Mouse (Mus musculus): ENCODE measurements around the gene Stat2. TPM values are rescaled to one million over a fixed set of nuclear protein-coding genes. Genes with fewer than 3 reads are reported as not detected.

Stat2 gene
- total and polyA plus RNA-seq, 2 experiments: 17.6 to 46.6 TPM

- Histone ChIP-seq H3K36me3 (ENCODE audit: control insufficient read depth, insufficient read depth, low read length) (no peaks in the 10 kb centered on the region), H3K4me1 (ENCODE audit: control insufficient read depth, insufficient read depth, low read length) (peaks cover 35% of the 10 kb centered on the region), H3K9ac (ENCODE audit: low read depth, low read length) (peak overlapping the region; percentile 39), H3K79me2 (ENCODE audit: control insufficient read depth, insufficient read depth, low read length) (peaks cover 23% of the 10 kb centered on the region; the same call in 1 of the 2 replicates), H3K27me3 (ENCODE audit: control insufficient read depth, insufficient read depth, low read length) (no peaks in the 10 kb centered on the region), H3K4me3 (ENCODE audit: insufficient read depth, low read depth, low read length) (peak overlapping the region; percentile 98), H3K27ac (replicated peaks; ENCODE audit: insufficient read depth, low read depth, low read length) (peak overlapping the region; percentile 98)
- peak; percentile 63 for DNase-seq (ENCODE audit: extremely low read depth, low read depth, low spot score)
- TF ChIP-seq CTCF (IDR thresholded peaks at IDR 0.05; ENCODE audit: low read depth, low read length) (no peak), POLR2A (IDR thresholded peaks at IDR 0.05; ENCODE audit: extremely low read depth, insufficient read depth, low read length) (no peak)
- WGBS: 6% methylated on average over 2 of the region's 2 CpGs
These were observed 68.6 kb downstream of the Stat2 start for GRCm38 (mm10) chr10:128338948-128339347.

- H3K36me3 ChIP-seq (ENCODE audit: control insufficient read depth, insufficient read depth, low read length): no peaks in the 10 kb centered on the region
- WGBS: 69% methylated on average over 2 of the region's 2 CpGs
- no peak for DNase-seq (ENCODE audit: extremely low read depth, low read depth, low spot score)
- no peaks in the 10 kb centered on the region for H3K27me3 ChIP-seq (ENCODE audit: control insufficient read depth, insufficient read depth, low read length)
- TF ChIP-seq CTCF (IDR thresholded peaks at IDR 0.05; ENCODE audit: low read depth, low read length) (no peak; the same call in 1 of the 2 replicates), POLR2A (IDR thresholded peaks at IDR 0.05; ENCODE audit: extremely low read depth, insufficient read depth, low read length) (no peak)
- peak overlapping the region; percentile 85; the same call in 1 of the 2 replicates for H3K27ac ChIP-seq (replicated peaks; ENCODE audit: insufficient read depth, low read depth, low read length)
- H3K4me1 ChIP-seq (ENCODE audit: control insufficient read depth, insufficient read depth, low read length): peaks cover 38% of the 10 kb centered on the region
- no peak overlapping the region for H3K4me3 ChIP-seq (ENCODE audit: insufficient read depth, low read depth, low read length)
- peaks cover 23% of the 10 kb centered on the region; the same call in 1 of the 2 replicates for H3K79me2 ChIP-seq (ENCODE audit: control insufficient read depth, insufficient read depth, low read length)
- H3K9ac ChIP-seq (ENCODE audit: low read depth, low read length): no peak overlapping the region
These were observed 69.9 kb downstream of the Stat2 start for GRCm38 (mm10) chr10:128340257-128340656.

Other genes starting within 250 kb of the Stat2 start
- gene Naca, start 235.0 kb upstream of the Stat2 start, total RNA-seq (2014; rRNA removed): 353 and 448 TPM in 2 replicates
- gene Naca, start 235.0 kb upstream of the Stat2 start, polyA plus RNA-seq (2012; rRNA removed): 170 and 182 TPM in 2 replicates
- gene Ptges3, start 211.6 kb upstream of the Stat2 start, total RNA-seq (2014; rRNA removed): 90.4 and 97.3 TPM in 2 replicates
- gene Ptges3, start 211.6 kb upstream of the Stat2 start, polyA plus RNA-seq (2012; rRNA removed): 24.8 and 30.9 TPM in 2 replicates
- gene Atp5b, start 187.3 kb upstream of the Stat2 start, total RNA-seq (2014; rRNA removed): 1,653 and 1,721 TPM in 2 replicates
- gene Atp5b, start 187.3 kb upstream of the Stat2 start, polyA plus RNA-seq (2012; rRNA removed): 2,471 and 2,841 TPM in 2 replicates
- gene Baz2a, start 179.0 kb upstream of the Stat2 start, total RNA-seq (2014; rRNA removed): 6.6 and 9.1 TPM in 2 replicates
- 9.7 and 12.3 TPM in 2 replicates for gene Baz2a, start 179.0 kb upstream of the Stat2 start, polyA plus RNA-seq (2012; rRNA removed)
- gene Rbms2, start 90.3 kb upstream of the Stat2 start, total RNA-seq (2014; rRNA removed): 8.0 and 9.6 TPM in 2 replicates
- gene Rbms2, start 90.3 kb upstream of the Stat2 start, polyA plus RNA-seq (2012; rRNA removed): 21.2 and 23.2 TPM in 2 replicates
- 485 and 986 TPM in 2 replicates for gene Gls2, start 76.1 kb upstream of the Stat2 start, total RNA-seq (2014; rRNA removed)
- 1,667 and 2,920 TPM in 2 replicates for gene Gls2, start 76.1 kb upstream of the Stat2 start, polyA plus RNA-seq (2012; rRNA removed)
- 20.8 and 21.1 TPM in 2 replicates for gene Spryd4, start 58.8 kb upstream of the Stat2 start, total RNA-seq (2014; rRNA removed)
- 30.2 and 33.1 TPM in 2 replicates for gene Spryd4, start 58.8 kb upstream of the Stat2 start, polyA plus RNA-seq (2012; rRNA removed)
- gene Mip, start 44.7 kb upstream of the Stat2 start, total RNA-seq (2014; rRNA removed): not detected in 2 replicates
- not detected in 2 replicates for gene Mip, start 44.7 kb upstream of the Stat2 start, polyA plus RNA-seq (2012; rRNA removed)
- 1.6 and 1.7 TPM in 2 replicates for gene Timeless, start 38.5 kb upstream of the Stat2 start, total RNA-seq (2014; rRNA removed)
- 0.75 and 1.1 TPM in 2 replicates for gene Timeless, start 38.5 kb upstream of the Stat2 start, polyA plus RNA-seq (2012; rRNA removed)
- 201 and 227 TPM in 2 replicates for gene Apon, start 16.5 kb upstream of the Stat2 start, total RNA-seq (2014; rRNA removed)
- 446 and 456 TPM in 2 replicates for gene Apon, start 16.5 kb upstream of the Stat2 start, polyA plus RNA-seq (2012; rRNA removed)
- 1,199 and 1,422 TPM in 2 replicates for gene Apof, start 1.9 kb upstream of the Stat2 start, total RNA-seq (2014; rRNA removed)
- 2,021 and 2,079 TPM in 2 replicates for gene Apof, start 1.9 kb upstream of the Stat2 start, polyA plus RNA-seq (2012; rRNA removed)
- not detected in 2 replicates for gene Il23a, start 28.2 kb downstream of the Stat2 start, total RNA-seq (2014; rRNA removed)
- gene Il23a, start 28.2 kb downstream of the Stat2 start, polyA plus RNA-seq (2012; rRNA removed): not detected in 2 replicates
- 9.1 and 11.8 TPM in 2 replicates for gene Pan2, start 32.8 kb downstream of the Stat2 start, total RNA-seq (2014; rRNA removed)
- 12.7 and 20.3 TPM in 2 replicates for gene Pan2, start 32.8 kb downstream of the Stat2 start, polyA plus RNA-seq (2012; rRNA removed)
- 89.5 and 107 TPM in 2 replicates for gene Cnpy2, start 51.9 kb downstream of the Stat2 start, total RNA-seq (2014; rRNA removed)
- gene Cnpy2, start 51.9 kb downstream of the Stat2 start, polyA plus RNA-seq (2012; rRNA removed): 69.0 and 72.0 TPM in 2 replicates
- 57.1 and 60.1 TPM in 2 replicates for gene Cs, start 67.2 kb downstream of the Stat2 start, total RNA-seq (2014; rRNA removed)
- gene Cs, start 67.2 kb downstream of the Stat2 start, polyA plus RNA-seq (2012; rRNA removed): 99.6 and 115 TPM in 2 replicates
- 19.9 and 20.7 TPM in 2 replicates for gene Coq10a, start 98.4 kb downstream of the Stat2 start, total RNA-seq (2014; rRNA removed)
- 57.9 and 65.7 TPM in 2 replicates for gene Coq10a, start 98.4 kb downstream of the Stat2 start, polyA plus RNA-seq (2012; rRNA removed)
- 5.6 and 9.3 TPM in 2 replicates for gene Ankrd52, start 106.6 kb downstream of the Stat2 start, total RNA-seq (2014; rRNA removed)
- gene Ankrd52, start 106.6 kb downstream of the Stat2 start, polyA plus RNA-seq (2012; rRNA removed): 11.8 and 14.8 TPM in 2 replicates
- gene Slc39a5, start 130.7 kb downstream of the Stat2 start, total RNA-seq (2014; rRNA removed): 2.4 and 3.2 TPM in 2 replicates
- gene Slc39a5, start 130.7 kb downstream of the Stat2 start, polyA plus RNA-seq (2012; rRNA removed): 2.0 and 8.9 TPM in 2 replicates
- 12.9 and 17.0 TPM in 2 replicates for gene Nabp2, start 140.9 kb downstream of the Stat2 start, total RNA-seq (2014; rRNA removed)
- 22.3 and 27.9 TPM in 2 replicates for gene Nabp2, start 140.9 kb downstream of the Stat2 start, polyA plus RNA-seq (2012; rRNA removed)
- gene Rnf41, start 141.1 kb downstream of the Stat2 start, total RNA-seq (2014; rRNA removed): 5.1 and 6.6 TPM in 2 replicates
- gene Rnf41, start 141.1 kb downstream of the Stat2 start, polyA plus RNA-seq (2012; rRNA removed): 5.9 TPM in 2 replicates
- 13.8 and 21.9 TPM in 2 replicates for gene Smarcc2, start 188.7 kb downstream of the Stat2 start, total RNA-seq (2014; rRNA removed)
- 63.1 and 64.5 TPM in 2 replicates for gene Smarcc2, start 188.7 kb downstream of the Stat2 start, polyA plus RNA-seq (2012; rRNA removed)
- 477 and 556 TPM in 2 replicates for gene Myl6, start 223.6 kb downstream of the Stat2 start, total RNA-seq (2014; rRNA removed)
- 553 and 575 TPM in 2 replicates for gene Myl6, start 223.6 kb downstream of the Stat2 start, polyA plus RNA-seq (2012; rRNA removed)
- 0.28 and 0.47 TPM in 2 replicates for gene Myl6b, start 228.1 kb downstream of the Stat2 start, total RNA-seq (2014; rRNA removed)
- 1.1 and 1.6 TPM in 2 replicates for gene Myl6b, start 228.1 kb downstream of the Stat2 start, polyA plus RNA-seq (2012; rRNA removed)

Measured in liver, adult 2 months (tissue).